Comparison of ENCODE assay signal across 16 mouse cellular contexts in the genomic region with DNA sequence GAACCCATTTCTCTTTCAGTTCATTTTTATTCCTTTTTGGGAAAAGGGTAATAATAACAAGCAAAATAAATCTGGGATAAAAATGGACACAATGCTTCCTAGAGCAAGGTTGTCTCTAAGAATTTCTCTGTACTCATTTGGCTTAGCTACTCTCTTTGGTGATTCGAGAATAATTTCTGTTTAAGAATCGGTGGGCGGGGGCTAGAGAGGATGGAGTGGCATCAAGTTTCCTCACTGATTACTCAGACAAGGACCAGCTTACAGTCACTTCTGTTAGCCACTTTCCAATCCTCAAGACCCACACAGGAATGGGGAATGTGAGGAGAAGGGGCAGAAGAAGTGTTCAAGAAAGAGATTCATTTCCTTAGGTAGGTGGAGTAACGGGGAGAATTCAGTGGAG. TPM values are rescaled to one million over a fixed set of nuclear protein-coding genes. Genes with fewer than 3 reads are reported as not detected.
DNase-seq lines count a peak whose midpoint lies in the region; ATAC-seq and TF ChIP-seq lines count a peak whose summit lies in the region.
"Had no signal": no experiment of that assay in that cellular context is flagged by ENCODE, and none has a peak within 500 bp of the region (broad histone marks: within the 10 kb centered on the region; RNA-seq: fewer than 3 reads in every experiment).

No protein-coding gene starts in this region.

- no peak for ATAC-seq in heart, embryonic 13.5 days (ENCODE audit: extremely low read depth, insufficient number of reproducible peaks, low FRiP score, low TSS enrichment)
- ATAC-seq in lung, embryonic 14.5 days (ENCODE audit: insufficient read depth): no peak
- ATAC-seq in embryonic facial prominence, embryonic 15.5 days (ENCODE audit: insufficient number of reproducible peaks, low FRiP score, low TSS enrichment, low read depth): no peak
- no peak for ATAC-seq in stomach, embryonic 14.5 days (ENCODE audit: insufficient number of reproducible peaks, insufficient read depth, low FRiP score, low read depth)
- no peak for ATAC-seq in midbrain, embryonic 13.5 days
- ATAC-seq: CD4-positive, CD25-positive, alpha-beta regulatory T cell, adult 4 months had no signal

- WGBS in heart, embryonic 13.5 days: 74% methylated on average over 4 of the region's 4 CpGs
- 63% methylated on average over 4 of the region's 4 CpGs for WGBS in lung, embryonic 14.5 days
- WGBS in embryonic facial prominence, embryonic 15.5 days: 56% methylated on average over 4 of the region's 4 CpGs
- 74% methylated on average over 4 of the region's 4 CpGs for WGBS in stomach, embryonic 14.5 days
- 90% methylated on average over 4 of the region's 4 CpGs for WGBS in midbrain, embryonic 13.5 days

- DNase-seq in heart, adult 9 months (ENCODE audit: low spot score in 2 of 2): no peak
- DNase-seq in lung, embryonic 14.5 days: no peak
- DNase-seq in lung, postnatal 14 days: no peak
- no peak for DNase-seq in adrenal gland, adult 8-10 months
- DNase-seq: cerebellum, postnatal 36 days; liver, embryonic 13.5 days; thymus, postnatal 36 days had no signal

- TF ChIP-seq CTCF in lung, embryonic 14.5 days (IDR thresholded peaks at IDR 0.05; ENCODE audit: low read depth): no peak

- H3K36me3 ChIP-seq in heart, embryonic 13.5 days: no peaks in the 10 kb centered on the region
- H3K36me3 ChIP-seq in lung, embryonic 14.5 days (ENCODE audit: insufficient read depth): no peaks in the 10 kb centered on the region
- H3K36me3 ChIP-seq in embryonic facial prominence, embryonic 15.5 days: no peaks in the 10 kb centered on the region
- no peaks in the 10 kb centered on the region for H3K36me3 ChIP-seq in stomach, embryonic 14.5 days (ENCODE audit: control insufficient read depth, insufficient read depth, low read length)
- no peaks in the 10 kb centered on the region for H3K36me3 ChIP-seq in midbrain, embryonic 13.5 days
- H3K36me3 ChIP-seq: hindbrain, embryonic 12.5 days; liver, embryonic 13.5 days; midbrain, embryonic 10.5 days had no signal

- H3K27me3 ChIP-seq in heart, embryonic 13.5 days (replicated peaks): no peaks in the 10 kb centered on the region
- H3K27me3 ChIP-seq in lung, embryonic 14.5 days (ENCODE audit: insufficient read depth, low read length): no peaks in the 10 kb centered on the region
- H3K27me3 ChIP-seq in embryonic facial prominence, embryonic 15.5 days: no peaks in the 10 kb centered on the region
- no peaks in the 10 kb centered on the region for H3K27me3 ChIP-seq in stomach, embryonic 14.5 days (ENCODE audit: control insufficient read depth, insufficient read depth, low read length)
- H3K27me3 ChIP-seq in midbrain, embryonic 13.5 days: no peaks in the 10 kb centered on the region
- H3K27me3 ChIP-seq: hindbrain, embryonic 12.5 days; liver, embryonic 13.5 days had no signal

- no peaks in the 10 kb centered on the region for H3K9me3 ChIP-seq in heart, embryonic 13.5 days
- H3K9me3 ChIP-seq in lung, embryonic 14.5 days (ENCODE audit: low read depth, low read length): no peaks in the 10 kb centered on the region
- H3K9me3 ChIP-seq in embryonic facial prominence, embryonic 15.5 days (replicated peaks): no peaks in the 10 kb centered on the region
- no peaks in the 10 kb centered on the region for H3K9me3 ChIP-seq in stomach, embryonic 14.5 days (ENCODE audit: control insufficient read depth, low read depth, low read length)
- no peaks in the 10 kb centered on the region for H3K9me3 ChIP-seq in midbrain, embryonic 13.5 days
- H3K9me3 ChIP-seq: hindbrain, embryonic 12.5 days; liver, embryonic 13.5 days; midbrain, embryonic 10.5 days had no signal

- H3K9ac ChIP-seq in heart, embryonic 13.5 days: no peak overlapping the region
- no peak overlapping the region for H3K9ac ChIP-seq in lung, embryonic 14.5 days
- H3K9ac ChIP-seq in embryonic facial prominence, embryonic 15.5 days: no peak overlapping the region
- H3K9ac ChIP-seq in stomach, embryonic 14.5 days (replicated peaks; ENCODE audit: low read depth, low read length): no peak overlapping the region
- no peak overlapping the region for H3K9ac ChIP-seq in midbrain, embryonic 13.5 days (replicated peaks)
- H3K9ac ChIP-seq: hindbrain, embryonic 12.5 days; liver, embryonic 13.5 days had no signal

- H3K27ac ChIP-seq in heart, embryonic 13.5 days (replicated peaks): peak overlapping the region; percentile 96
- H3K27ac ChIP-seq in lung, embryonic 14.5 days (ENCODE audit: low read depth): peak overlapping the region; percentile 92
- H3K27ac ChIP-seq in embryonic facial prominence, embryonic 15.5 days (replicated peaks): peak overlapping the region; percentile 96
- H3K27ac ChIP-seq in stomach, embryonic 14.5 days (ENCODE audit: low read length): peak overlapping the region; percentile 77; the same call in 1 of the 2 replicates
- H3K27ac ChIP-seq in midbrain, embryonic 13.5 days: no peak overlapping the region
- H3K27ac ChIP-seq: hindbrain, embryonic 12.5 days; liver, embryonic 13.5 days; midbrain, embryonic 10.5 days had no signal

- H3K4me1 ChIP-seq in heart, embryonic 13.5 days: peaks cover 31% of the 10 kb centered on the region
- 0 out of 2 replicates have a peak, but pooled peaks cover 3% of the 10 kb centered on the region for H3K4me1 ChIP-seq in lung, embryonic 14.5 days (ENCODE audit: insufficient read depth)
- H3K4me1 ChIP-seq in embryonic facial prominence, embryonic 15.5 days: peaks cover 28% of the 10 kb centered on the region
- H3K4me1 ChIP-seq in stomach, embryonic 14.5 days (ENCODE audit: control insufficient read depth, insufficient read depth, low read length): no peaks in the 10 kb centered on the region
- H3K4me1 ChIP-seq in midbrain, embryonic 13.5 days (replicated peaks): no peaks in the 10 kb centered on the region
- H3K4me1 ChIP-seq: hindbrain, embryonic 12.5 days; midbrain, embryonic 10.5 days had no signal

- peak overlapping the region; percentile 38; the same call in 1 of the 2 replicates for H3K4me2 ChIP-seq in heart, embryonic 13.5 days
- no peak overlapping the region; the same call in 1 of the 2 replicates for H3K4me2 ChIP-seq in lung, embryonic 14.5 days
- H3K4me2 ChIP-seq in embryonic facial prominence, embryonic 15.5 days (replicated peaks): no peak overlapping the region; the same call in 1 of the 2 replicates
- H3K4me2 ChIP-seq in stomach, embryonic 14.5 days (replicated peaks; ENCODE audit: low read depth, low read length): no peak overlapping the region
- no peak overlapping the region for H3K4me2 ChIP-seq in midbrain, embryonic 13.5 days (replicated peaks)
- H3K4me2 ChIP-seq: hindbrain, embryonic 12.5 days; liver, embryonic 13.5 days had no signal

- no peak overlapping the region for H3K4me3 ChIP-seq in heart, embryonic 13.5 days
- H3K4me3 ChIP-seq in lung, embryonic 14.5 days (ENCODE audit: low read depth, low read length): no peak overlapping the region
- no peak overlapping the region for H3K4me3 ChIP-seq in embryonic facial prominence, embryonic 15.5 days (replicated peaks)
- no peak overlapping the region for H3K4me3 ChIP-seq in stomach, embryonic 14.5 days (ENCODE audit: low read depth, low read length)
- H3K4me3 ChIP-seq in midbrain, embryonic 13.5 days (replicated peaks): no peak overlapping the region
- H3K4me3 ChIP-seq: hindbrain, embryonic 12.5 days; liver, embryonic 13.5 days; midbrain, embryonic 10.5 days had no signal

RNA-seq across cellular contexts. Expression of gene Rnase10, which starts 1.2 kb away (rescaled TPM):
- polyA plus RNA-seq in heart, embryonic 13.5 days (2015; fragmentation: Nextera tagmentation; extraction: Ambion mirVana): 0.34 and 0.40 TPM in 2 replicates
- 0.45 TPM in 1 of 2 replicates, not detected in the other for polyA plus RNA-seq in lung, embryonic 14.5 days (2014; fragmentation: Nextera tagmentation; extraction: Ambion mirVana)
- 0.52 and 0.54 TPM in 2 replicates for polyA plus RNA-seq in embryonic facial prominence, embryonic 15.5 days (2015; fragmentation: Nextera tagmentation; extraction: Ambion mirVana)
- 0.22 TPM in 1 of 2 replicates, not detected in the other for polyA plus RNA-seq in stomach, embryonic 14.5 days (2014; fragmentation: Nextera tagmentation; extraction: Ambion mirVana)
- not detected in 2 replicates for polyA plus RNA-seq in midbrain, embryonic 13.5 days (2015; fragmentation: Nextera tagmentation; extraction: Ambion mirVana)
- under 1 TPM in 2 of 4 experiments, not detected in 2; 0.15 to 0.31 TPM for total RNA-seq in adrenal gland, adult 8-10 months (2022)
- polyA plus RNA-seq: CD4-positive, CD25-positive, alpha-beta regulatory T cell, adult 4 months; hindbrain, embryonic 12.5 days; kidney, embryonic 16.5 days; liver, embryonic 13.5 days; midbrain, embryonic 10.5 days; neural tube, embryonic 11.5 days had no signal

RNA-seq across cellular contexts. Expression of gene Rnase9, which starts 32.9 kb away (rescaled TPM):
- polyA plus RNA-seq in heart, embryonic 13.5 days (2015; fragmentation: Nextera tagmentation; extraction: Ambion mirVana): not detected in 2 replicates
- not detected in 2 replicates for polyA plus RNA-seq in lung, embryonic 14.5 days (2014; fragmentation: Nextera tagmentation; extraction: Ambion mirVana)
- polyA plus RNA-seq in embryonic facial prominence, embryonic 15.5 days (2015; fragmentation: Nextera tagmentation; extraction: Ambion mirVana): not detected in 2 replicates
- not detected in 2 replicates for polyA plus RNA-seq in stomach, embryonic 14.5 days (2014; fragmentation: Nextera tagmentation; extraction: Ambion mirVana)
- not detected in 2 replicates for polyA plus RNA-seq in midbrain, embryonic 13.5 days (2015; fragmentation: Nextera tagmentation; extraction: Ambion mirVana)
- total RNA-seq in adrenal gland, adult 8-10 months (2022): not detected
- polyA plus RNA-seq: CD4-positive, CD25-positive, alpha-beta regulatory T cell, adult 4 months; hindbrain, embryonic 12.5 days; liver, embryonic 13.5 days; midbrain, embryonic 10.5 days; neural tube, embryonic 11.5 days had no signal

RNA-seq across cellular contexts. Expression of gene Rnase11, which starts 41.2 kb away (rescaled TPM):
- polyA plus RNA-seq in heart, embryonic 13.5 days (2015; fragmentation: Nextera tagmentation; extraction: Ambion mirVana): not detected in 2 replicates
- polyA plus RNA-seq in lung, embryonic 14.5 days (2014; fragmentation: Nextera tagmentation; extraction: Ambion mirVana): not detected in 2 replicates
- not detected in 2 replicates for polyA plus RNA-seq in embryonic facial prominence, embryonic 15.5 days (2015; fragmentation: Nextera tagmentation; extraction: Ambion mirVana)
- not detected in 2 replicates for polyA plus RNA-seq in stomach, embryonic 14.5 days (2014; fragmentation: Nextera tagmentation; extraction: Ambion mirVana)
- polyA plus RNA-seq in midbrain, embryonic 13.5 days (2015; fragmentation: Nextera tagmentation; extraction: Ambion mirVana): not detected in 2 replicates
- not detected for total RNA-seq in adrenal gland, adult 8-10 months (2022)
- polyA plus RNA-seq: CD4-positive, CD25-positive, alpha-beta regulatory T cell, adult 4 months; hindbrain, embryonic 12.5 days; kidney, embryonic 16.5 days; liver, embryonic 13.5 days; midbrain, embryonic 10.5 days; neural tube, embryonic 11.5 days had no signal

RNA-seq across cellular contexts. Expression of gene Rnase12, which starts 48.7 kb away (rescaled TPM):
- 0.99 and 1.1 TPM in 2 replicates for polyA plus RNA-seq in heart, embryonic 13.5 days (2015; fragmentation: Nextera tagmentation; extraction: Ambion mirVana)
- polyA plus RNA-seq in lung, embryonic 14.5 days (2014; fragmentation: Nextera tagmentation; extraction: Ambion mirVana): not detected in 2 replicates
- 0.43 and 0.56 TPM in 2 replicates for polyA plus RNA-seq in embryonic facial prominence, embryonic 15.5 days (2015; fragmentation: Nextera tagmentation; extraction: Ambion mirVana)
- 0.80 TPM in 1 of 2 replicates, not detected in the other for polyA plus RNA-seq in stomach, embryonic 14.5 days (2014; fragmentation: Nextera tagmentation; extraction: Ambion mirVana)
- not detected in 2 replicates for polyA plus RNA-seq in midbrain, embryonic 13.5 days (2015; fragmentation: Nextera tagmentation; extraction: Ambion mirVana)
- not detected for total RNA-seq in adrenal gland, adult 8-10 months (2022)
- polyA plus RNA-seq: CD4-positive, CD25-positive, alpha-beta regulatory T cell, adult 4 months; hindbrain, embryonic 12.5 days; midbrain, embryonic 10.5 days; neural tube, embryonic 11.5 days had no signal

RNA-seq across cellular contexts. Expression of gene Pnp2, which starts 53.0 kb away (rescaled TPM):
- 0.74 TPM in 1 of 2 replicates, not detected in the other for polyA plus RNA-seq in heart, embryonic 13.5 days (2015; fragmentation: Nextera tagmentation; extraction: Ambion mirVana)
- 0.42 and 0.76 TPM in 2 replicates for polyA plus RNA-seq in lung, embryonic 14.5 days (2014; fragmentation: Nextera tagmentation; extraction: Ambion mirVana)
- polyA plus RNA-seq in embryonic facial prominence, embryonic 15.5 days (2015; fragmentation: Nextera tagmentation; extraction: Ambion mirVana): 0.25 and 0.85 TPM in 2 replicates
- polyA plus RNA-seq in stomach, embryonic 14.5 days (2014; fragmentation: Nextera tagmentation; extraction: Ambion mirVana): 0.31 TPM in 1 of 2 replicates, not detected in the other
- polyA plus RNA-seq in midbrain, embryonic 13.5 days (2015; fragmentation: Nextera tagmentation; extraction: Ambion mirVana): 0.23 and 0.55 TPM in 2 replicates
- 1 to 10 TPM; 1.8 to 2.5 (median 2.2) TPM for total RNA-seq in adrenal gland, adult 8-10 months (2022)
